Mouse (Mus musculus) limb, embryonic 10.5 days (tissue): ENCODE measurements around the gene Bsdc1. TPM values are rescaled to one million over a fixed set of nuclear protein-coding genes. Genes with fewer than 3 reads are reported as not detected.

Source experiments
- polyA plus RNA-seq: library from polyadenylated mRNA; unstranded; fragments of >200 nt; fragmentation: Nextera tagmentation; extraction: Ambion mirVana; gene quantifications from 2 replicates; pipeline ENCODE4 v1.2.1, GENCODE M21; 2016

The Bsdc1 gene
- polyA plus RNA-seq, 1 experiment from 2014 or later: 20.5 TPM

Other genes starting within 250 kb of the Bsdc1 start
- 4.0 and 4.1 TPM in 2 replicates for gene C77080, start 200.2 kb upstream of the Bsdc1 start, polyA plus RNA-seq
- gene Sync, start 174.0 kb upstream of the Bsdc1 start, polyA plus RNA-seq: 0.36 and 0.39 TPM in 2 replicates
- 561 and 589 TPM in 2 replicates for gene Rbbp4, start 126.2 kb upstream of the Bsdc1 start, polyA plus RNA-seq
- 49.5 and 50.3 TPM in 2 replicates for gene Zbtb8os, start 125.9 kb upstream of the Bsdc1 start, polyA plus RNA-seq
- 6.3 and 8.0 TPM in 2 replicates for gene Zbtb8a, start 83.5 kb upstream of the Bsdc1 start, polyA plus RNA-seq
- gene Zbtb8b, start 20.7 kb upstream of the Bsdc1 start, polyA plus RNA-seq: 0.59 and 1.1 TPM in 2 replicates
- 0.11 TPM in 1 of 2 replicates, not detected in the other for gene Tssk3, start 29.4 kb downstream of the Bsdc1 start, polyA plus RNA-seq
- gene Fam229a, start 29.6 kb downstream of the Bsdc1 start, polyA plus RNA-seq: not detected in 2 replicates
- gene Marcksl1, start 52.0 kb downstream of the Bsdc1 start, polyA plus RNA-seq: 1,533 and 1,561 TPM in 2 replicates
- 308 and 336 TPM in 2 replicates for gene Hdac1, start 81.1 kb downstream of the Bsdc1 start, polyA plus RNA-seq
- gene Lck, start 112.1 kb downstream of the Bsdc1 start, polyA plus RNA-seq: 10.3 and 13.5 TPM in 2 replicates
- 2.6 and 5.1 TPM in 2 replicates for gene Fam167b, start 117.0 kb downstream of the Bsdc1 start, polyA plus RNA-seq
- 322 and 358 TPM in 2 replicates for gene Eif3i, start 139.1 kb downstream of the Bsdc1 start, polyA plus RNA-seq
- 228 and 231 TPM in 2 replicates for gene Tmem234, start 139.1 kb downstream of the Bsdc1 start, polyA plus RNA-seq
- gene Dcdc2b, start 152.7 kb downstream of the Bsdc1 start, polyA plus RNA-seq: 1.7 and 1.8 TPM in 2 replicates
- gene Iqcc, start 157.5 kb downstream of the Bsdc1 start, polyA plus RNA-seq: 30.2 and 34.7 TPM in 2 replicates
- gene Ccdc28b, start 162.4 kb downstream of the Bsdc1 start, polyA plus RNA-seq: 34.9 and 42.3 TPM in 2 replicates
- gene Txlna, start 179.5 kb downstream of the Bsdc1 start, polyA plus RNA-seq: 109 and 122 TPM in 2 replicates
- 14.8 TPM in 2 replicates for gene Kpna6, start 211.2 kb downstream of the Bsdc1 start, polyA plus RNA-seq
- 16.0 TPM in 2 replicates for gene Tmem39b, start 235.3 kb downstream of the Bsdc1 start, polyA plus RNA-seq